Mouse (Mus musculus) splenic B cell, adult 2 months (primary cell): ENCODE data around the gene Igfbp3.

ENCODE experiments used
- DNase-seq: peaks from one replicate; pipeline ENCODE4 v3.0.0-alpha.2; 2011; ENCODE audit warnings: low read depth, low spot score
- H3K27me3 ChIP-seq: 2 replicates; pipeline ENCODE4 v1.6.1; 2012; ENCODE audit warnings: mild to moderate bottlenecking, low read length, moderate library complexity, mixed read lengths; ENCODE audit not compliant: control insufficient read depth, poor library complexity, insufficient read depth, severe bottlenecking
- H3K36me3 ChIP-seq: 2 replicates; pipeline ENCODE4 v1.6.1; 2012; ENCODE audit warnings: mild to moderate bottlenecking, low read length, moderate library complexity, mixed read lengths; ENCODE audit not compliant: control insufficient read depth, poor library complexity, insufficient read depth, severe bottlenecking

Gene Igfbp3

GRCm38 (mm10) chr11:7198481-7199256, 15.1 kb downstream of the Igfbp3 start:
- Histone ChIP-seq H3K36me3 (no peaks in the 10 kb centered on the region), H3K27me3 (no peaks in the 10 kb centered on the region)
- DNase-seq, result no peak

- DNase-seq, result no peak
- H3K36me3 ChIP-seq, result no peaks in the 10 kb centered on the region
These were observed 15.7 kb downstream of the Igfbp3 start for GRCm38 (mm10) chr11:7198006-7198405.

GRCm38 (mm10) chr11:7197491-7197941, 16.2 kb downstream of the Igfbp3 start, which contains the start of gene Igfbp1:
Gene Igfbp1 (plus strand): TSS chr11:7197782.
- Histone ChIP-seq H3K27me3 (no peaks in the 10 kb centered on the region), H3K36me3 (no peaks in the 10 kb centered on the region)
- no peak for DNase-seq

More at GRCm38 (mm10) chr11:7198006-7198405, 15.7 kb downstream of the Igfbp3 start:
- H3K27me3 ChIP-seq, result no peaks in the 10 kb centered on the region

- DNase-seq, result no peak
- no peaks in the 10 kb centered on the region for H3K27me3 ChIP-seq
- no peaks in the 10 kb centered on the region for H3K36me3 ChIP-seq
These were observed 18.4 kb downstream of the Igfbp3 start for GRCm38 (mm10) chr11:7195312-7195685.

- H3K27me3 ChIP-seq, result no peaks in the 10 kb centered on the region
- DNase-seq, result no peak
- no peaks in the 10 kb centered on the region for H3K36me3 ChIP-seq
These were observed 19.1 kb downstream of the Igfbp3 start for GRCm38 (mm10) chr11:7194432-7195311.

GRCm38 (mm10) chr11:7193134-7193533, 20.6 kb downstream of the Igfbp3 start:
- H3K36me3 ChIP-seq, result no peaks in the 10 kb centered on the region
- no peak for DNase-seq
- H3K27me3 ChIP-seq, result no peaks in the 10 kb centered on the region

GRCm38 (mm10) chr11:7192710-7193109, 21.0 kb downstream of the Igfbp3 start:
- DNase-seq, result no peak
- Histone ChIP-seq H3K36me3 (no peaks in the 10 kb centered on the region), H3K27me3 (no peaks in the 10 kb centered on the region)

- no peak for DNase-seq
- Histone ChIP-seq H3K27me3 (no peaks in the 10 kb centered on the region), H3K36me3 (no peaks in the 10 kb centered on the region)
These were observed 25.3 kb downstream of the Igfbp3 start, which contains the start of gene Gm11985 for GRCm38 (mm10) chr11:7188469-7188868. Gene Gm11985 (minus strand): TSS chr11:7188569.

GRCm38 (mm10) chr11:7187472-7187871, 26.3 kb downstream of the Igfbp3 start:
- H3K36me3 ChIP-seq, result no peaks in the 10 kb centered on the region

GRCm38 (mm10) chr11:7184420-7184819, 29.3 kb downstream of the Igfbp3 start:
- H3K27me3 ChIP-seq, result no peaks in the 10 kb centered on the region
- no peaks in the 10 kb centered on the region for H3K36me3 ChIP-seq
- DNase-seq, result no peak

More at GRCm38 (mm10) chr11:7187472-7187871, 26.3 kb downstream of the Igfbp3 start:
- DNase-seq, result no peak
- H3K27me3 ChIP-seq, result no peaks in the 10 kb centered on the region

GRCm38 (mm10) chr11:7182409-7183042, 31.2 kb downstream of the Igfbp3 start:
- DNase-seq, result no peak
- no peaks in the 10 kb centered on the region for H3K36me3 ChIP-seq
- no peaks in the 10 kb centered on the region for H3K27me3 ChIP-seq

GRCm38 (mm10) chr11:7179276-7179675, 34.4 kb downstream of the Igfbp3 start:
- no peaks in the 10 kb centered on the region for H3K36me3 ChIP-seq
- no peak for DNase-seq
- no peaks in the 10 kb centered on the region for H3K27me3 ChIP-seq

- Histone ChIP-seq H3K27me3 (no peaks in the 10 kb centered on the region), H3K36me3 (no peaks in the 10 kb centered on the region)
- no peak for DNase-seq
These were observed 35.0 kb downstream of the Igfbp3 start for GRCm38 (mm10) chr11:7178724-7179123.

GRCm38 (mm10) chr11:7173664-7174063, 40.1 kb downstream of the Igfbp3 start:
- DNase-seq, result no peak
- Histone ChIP-seq H3K27me3 (no peaks in the 10 kb centered on the region), H3K36me3 (no peaks in the 10 kb centered on the region)
